Mouse (Mus musculus): ENCODE measurements around the gene Klhl42.

The Klhl42 gene

GRCm38 (mm10) chr6:147145277-147145676, 54.1 kb downstream of the Klhl42 start:
- no peak for DNase-seq (ENCODE audit: low read depth, low spot score)

GRCm38 (mm10) chr6:147145753-147146152, 54.6 kb downstream of the Klhl42 start:
- no peak for DNase-seq (ENCODE audit: low read depth, low spot score)

GRCm38 (mm10) chr6:147151069-147151468, 59.9 kb downstream of the Klhl42 start:
- DNase-seq (ENCODE audit: low read depth, low spot score) = no peak

- DNase-seq (ENCODE audit: low read depth, low spot score) = no peak
These were observed 60.7 kb downstream of the Klhl42 start for GRCm38 (mm10) chr6:147151839-147152238.

GRCm38 (mm10) chr6:147155085-147155484, 63.9 kb downstream of the Klhl42 start:
- no peak for DNase-seq (ENCODE audit: low read depth, low spot score)

- no peak for DNase-seq (ENCODE audit: low read depth, low spot score)
These were observed 70.8 kb downstream of the Klhl42 start for GRCm38 (mm10) chr6:147161818-147162584.
